Mouse (Mus musculus) MEL (cell line): Measurements from ENCODE around the gene Psmg3. TPM values are rescaled to one million over a fixed set of nuclear protein-coding genes. Genes with fewer than 3 reads are reported as not detected.

Experiments used
- DNase-seq: peaks from one replicate; pipeline ENCODE4 v3.0.0; 2011; ENCODE audit warnings: low read depth, low spot score
- H3K27ac ChIP-seq: 2 replicates; pipeline ENCODE4 v1.5.1; 2012; ENCODE audit warnings: low read depth, mild to moderate bottlenecking, control low read depth, low read length, moderate library complexity; ENCODE audit not compliant: control insufficient read depth
- H3K27me3 ChIP-seq, 2 experiments: fragments of 150-350 bp in 1 of 2; sonication (generic) in 1 of 2; 2 replicates each; pipeline ENCODE4 v1.6.1; 2012; ENCODE audit warnings: low read length in 2 of 2, mild to moderate bottlenecking in 2 of 2, improper control_type of control experiment in 1 of 2, moderate library complexity in 1 of 2; ENCODE audit not compliant: insufficient read depth in 2 of 2, control insufficient read depth in 1 of 2
- H3K36me3 ChIP-seq, 2 experiments: 2 replicates each; pipeline ENCODE4 v1.6.1; 2012 to 2014; ENCODE audit warnings: low read length in 2 of 2, improper control_type of control experiment in 1 of 2, inconsistent platforms in 1 of 2, mild to moderate bottlenecking in 1 of 2; ENCODE audit not compliant: insufficient read depth in 2 of 2, control insufficient read depth in 1 of 2
- H3K4me1 ChIP-seq, 2 experiments: fragments of 150-350 bp in 1 of 2; sonication (generic) in 1 of 2; 2 replicates each; pipeline ENCODE4 v1.6.1; 2012; ENCODE audit warnings: low read length in 2 of 2, improper control_type of control experiment in 1 of 2, mild to moderate bottlenecking in 1 of 2; ENCODE audit not compliant: insufficient read depth in 2 of 2, control insufficient read depth in 1 of 2
- H3K4me3 ChIP-seq, 2 experiments: fragments of 150-350 bp in 1 of 2; sonication (generic) in 1 of 2; 2 replicates each; pipeline ENCODE4 v1.5.1; 2012; ENCODE audit warnings: low read depth in 2 of 2, low read length in 2 of 2, mild to moderate bottlenecking in 2 of 2, moderate library complexity in 2 of 2, control low read depth in 1 of 2, improper control_type of control experiment in 1 of 2; ENCODE audit not compliant: control insufficient read depth in 1 of 2, insufficient read depth in 1 of 2
- H3K79me2 ChIP-seq: 2 replicates; pipeline ENCODE4 v1.6.1; 2012; ENCODE audit warnings: mild to moderate bottlenecking, low read length, moderate library complexity; ENCODE audit not compliant: control insufficient read depth, poor library complexity, insufficient read depth
- H3K9ac ChIP-seq: 2 replicates; pipeline ENCODE4 v1.6.1; 2012; ENCODE audit warnings: low read depth, mild to moderate bottlenecking, control low read depth, low read length, moderate library complexity; ENCODE audit not compliant: control insufficient read depth, poor library complexity, severe bottlenecking
- H3K9me3 ChIP-seq: fragments of 150-350 bp; sonication (generic); replicated peaks from 2 replicates; pipeline ENCODE4 v1.6.1; 2012; ENCODE audit warnings: mild to moderate bottlenecking, low read length, improper control_type of control experiment, moderate library complexity; ENCODE audit not compliant: insufficient read depth
- BHLHE40 ChIP-seq: IDR thresholded peaks from 2 replicates; pipeline ENCODE4 v1.6.1; 2012; ENCODE audit warnings: low read depth, mild to moderate bottlenecking, inconsistent platforms, low read length, improper control_type of control experiment, borderline replicate concordance
- CHD1 ChIP-seq: IDR thresholded peaks from 2 replicates; pipeline ENCODE4 v1.6.1; 2012; ENCODE audit warnings: low read depth, mild to moderate bottlenecking, inconsistent platforms, low read length, improper control_type of control experiment
- CHD2 ChIP-seq: IDR thresholded peaks from 2 replicates; pipeline ENCODE4 v1.6.1; 2011; ENCODE audit warnings: low read length, improper control_type of control experiment
- CTCF ChIP-seq, 3 experiments: IDR thresholded peaks in 2 of 3; conservative IDR thresholded peaks in 1 of 3; 2 replicates each; pipeline ENCODE4 v1.5.1; 2011 to 2012; ENCODE audit warnings: low read length in 3 of 3, low read depth in 2 of 3, mild to moderate bottlenecking in 2 of 3, improper control_type of control experiment in 1 of 3, inconsistent platforms in 1 of 3, mixed read lengths in 1 of 3, moderate library complexity in 1 of 3; ENCODE audit not compliant: control insufficient read depth in 1 of 3, insufficient read depth in 1 of 3, poor library complexity in 1 of 3, severe bottlenecking in 1 of 3
- ETS1 ChIP-seq: IDR thresholded peaks from 2 replicates; pipeline ENCODE4 v1.6.1; 2012; ENCODE audit warnings: low read depth, mild to moderate bottlenecking, inconsistent platforms, low read length, improper control_type of control experiment, moderate library complexity
- GABPA ChIP-seq: IDR thresholded peaks from 2 replicates; pipeline ENCODE4 v1.6.1; 2012; ENCODE audit warnings: low read depth, mild to moderate bottlenecking, inconsistent platforms, low read length, improper control_type of control experiment, moderate library complexity
- GATA1 ChIP-seq: IDR thresholded peaks from 2 replicates; pipeline ENCODE4 v1.6.1; 2011; ENCODE audit warnings: low read depth, low read length, improper control_type of control experiment
- HCFC1 ChIP-seq: IDR thresholded peaks from 2 replicates; pipeline ENCODE4 v1.6.1; 2012; ENCODE audit warnings: low read depth, mild to moderate bottlenecking, inconsistent platforms, low read length, improper control_type of control experiment, moderate library complexity
- MAX ChIP-seq: IDR thresholded peaks from 2 replicates; pipeline ENCODE4 v1.6.1; 2011; ENCODE audit warnings: low read length, improper control_type of control experiment
- MAZ ChIP-seq: IDR thresholded peaks from 2 replicates; pipeline ENCODE4 v1.6.1; 2012; ENCODE audit warnings: low read depth, mild to moderate bottlenecking, inconsistent platforms, low read length, improper control_type of control experiment
- MXI1 ChIP-seq: IDR thresholded peaks from 2 replicates; pipeline ENCODE4 v1.6.1; 2011; ENCODE audit warnings: mild to moderate bottlenecking, low read depth, low read length, improper control_type of control experiment
- MYC ChIP-seq: IDR thresholded peaks from 2 replicates; pipeline ENCODE4 v1.6.1; 2011; ENCODE audit warnings: low read depth, mild to moderate bottlenecking, low read length, improper control_type of control experiment, moderate library complexity
- NELFE ChIP-seq: IDR thresholded peaks from 2 replicates; pipeline ENCODE4 v1.6.1; 2011; ENCODE audit warnings: low read depth, low read length, improper control_type of control experiment
- POLR2A ChIP-seq, 2 experiments: IDR thresholded peaks; 2 replicates each; pipeline ENCODE4 v1.6.1; 2011 to 2012; ENCODE audit warnings: low read length in 2 of 2, mild to moderate bottlenecking in 2 of 2, control low read depth in 1 of 2, improper control_type of control experiment in 1 of 2, low read depth in 1 of 2, moderate library complexity in 1 of 2; ENCODE audit not compliant: control insufficient read depth in 1 of 2, insufficient read depth in 1 of 2, poor library complexity in 1 of 2
- POLR2AphosphoS2 ChIP-seq: IDR thresholded peaks from 2 replicates; pipeline ENCODE4 v1.6.1; 2011; ENCODE audit warnings: low read length, improper control_type of control experiment
- RAD21 ChIP-seq: IDR thresholded peaks from 2 replicates; pipeline ENCODE4 v1.6.1; 2011; ENCODE audit warnings: mild to moderate bottlenecking, low read depth, low read length, improper control_type of control experiment
- SMC3 ChIP-seq: IDR thresholded peaks from 2 replicates; pipeline ENCODE4 v1.6.1; 2011; ENCODE audit warnings: low read depth, low read length, improper control_type of control experiment
- TAL1 ChIP-seq: IDR thresholded peaks from 2 replicates; pipeline ENCODE4 v1.6.1; 2012; ENCODE audit warnings: mild to moderate bottlenecking, inconsistent platforms, low read length, moderate library complexity, mixed read lengths
- TBP ChIP-seq: IDR thresholded peaks from 2 replicates; pipeline ENCODE4 v1.8.0; 2011; ENCODE audit warnings: low read depth, low read length, improper control_type of control experiment
- TCF12 ChIP-seq: IDR thresholded peaks from 2 replicates; pipeline ENCODE4 v1.6.1; 2014; ENCODE audit warnings: low read depth, mild to moderate bottlenecking, inconsistent platforms, low read length, improper control_type of control experiment, moderate library complexity
- ZC3H11A ChIP-seq: IDR thresholded peaks from 2 replicates; pipeline ENCODE4 v1.6.1; 2012; ENCODE audit warnings: low read depth, mild to moderate bottlenecking, inconsistent platforms, low read length, improper control_type of control experiment
- ZKSCAN1 ChIP-seq: IDR thresholded peaks from 2 replicates; pipeline ENCODE4 v1.6.1; 2012; ENCODE audit warnings: low read depth, mild to moderate bottlenecking, inconsistent platforms, low read length, improper control_type of control experiment, moderate library complexity
- ZNF384 ChIP-seq: IDR thresholded peaks from 2 replicates; pipeline ENCODE4 v1.6.1; 2012; ENCODE audit warnings: low read depth, mild to moderate bottlenecking, inconsistent platforms, low read length, improper control_type of control experiment
- polyA plus RNA-seq, 2 experiments: library from polyadenylated mRNA; stranded (reverse) in 1 of 2; unstranded in 1 of 2; fragments of >175 nt in 1 of 2; fragments of >200 nt in 1 of 2; gene quantifications; 2 replicates each; pipeline versions ENCODE4 v1.2.1 to v1.2.4; 2012; ENCODE audit warnings: low replicate concordance in 2 of 2, low read depth in 1 of 2; ENCODE audit not compliant: insufficient read length in 2 of 2, insufficient read depth in 1 of 2, missing spikeins in 1 of 2
- total RNA-seq: library from RNA; depleted of rRNA; stranded (reverse); fragments of 300-350 nt; gene quantifications from 2 replicates; pipeline ENCODE4 v1.2.3, GENCODE M21; 2012

Psmg3 gene
- total and polyA plus RNA-seq, 3 experiments: 75.4 to 81.9 TPM; not detected in 1

GRCm38 (mm10) chr5:139803601-139804102, 23.0 kb downstream of the Psmg3 start:
- peak; percentile 94 for DNase-seq
- H3K36me3 ChIP-seq: peaks cover 0 to 20% of the 10 kb centered on the region in 2 experiments; a peak in 3 of 4 replicates
- peak overlapping the region; percentile 31 to 52 for H3K4me3 ChIP-seq
- peak overlapping the region; percentile 52 for H3K9ac ChIP-seq
- no peaks in the 10 kb centered on the region for H3K79me2 ChIP-seq
- peaks cover 6 to 32% of the 10 kb centered on the region in 2 experiments for H3K4me1 ChIP-seq
- no peaks in the 10 kb centered on the region for H3K27me3 ChIP-seq
- TF ChIP-seq TCF12 (0 out of 2 replicates have a peak, but pooled peaks have one; percentile 24), SMC3 (no peak), ETS1 (no peak), MXI1 (peak; percentile 96), ZKSCAN1 (no peak), TBP (no peak), MAX (0 out of 2 replicates have a peak, but pooled peaks have one; percentile 61), GATA1 (no peak), HCFC1 (0 out of 2 replicates have a peak, but pooled peaks have one; percentile 3), GABPA (no peak), ZC3H11A (no peak), POLR2A (IDR thresholded peaks at IDR 0.05; ENCODE audit: control insufficient read depth in 1 of 2, insufficient read depth in 1 of 2, low read depth in 1 of 2, low read length in 2 of 2, poor library complexity in 1 of 2) (peak in 1 of 2 experiments; percentile 54; a peak in 1 of 4 replicates), RAD21 (no peak), ZNF384 (no peak), CHD1 (no peak), MYC (peak; percentile 45), CTCF (IDR thresholded peaks at IDR 0.05 in 2 of 3, conservative IDR thresholded peaks at IDR 0.05 in 1 of 3; ENCODE audit: control insufficient read depth in 1 of 3, insufficient read depth in 1 of 3, low read depth in 2 of 3, low read length in 3 of 3, poor library complexity in 1 of 3, severe bottlenecking in 1 of 3) (peak; percentile 53 to 54 (median 53)), CHD2 (no peak), POLR2AphosphoS2 (peak; percentile 75; the same call in 1 of the 2 replicates), TAL1 (no peak), MAZ (no peak), NELFE (no peak; the same call in 1 of the 2 replicates), BHLHE40 (peak; percentile 74)
- H3K9me3 ChIP-seq: no peaks in the 10 kb centered on the region
- H3K27ac ChIP-seq: peak overlapping the region; percentile 99
